Mouse (Mus musculus): ENCODE data around the gene Rtn1. TPM values are rescaled to one million over a fixed set of nuclear protein-coding genes. Genes with fewer than 3 reads are reported as not detected.

Rtn1 gene
- polyA plus RNA-seq, 1 experiment from 2014 or later, result 2,513 TPM

GRCm38 (mm10) chr12:72232826-72233790, 175.7 kb downstream of the Rtn1 start:
- peaks cover 56% of the 10 kb centered on the region for H3K4me1 ChIP-seq (replicated peaks; ENCODE audit: control insufficient read depth, insufficient read depth, low read length)
- H3K9ac ChIP-seq (replicated peaks; ENCODE audit: low read depth, low read length), result 0 out of 2 replicates have a peak overlapping the region, but pooled peaks have one; percentile 0
- H3K27ac ChIP-seq (ENCODE audit: low read length), result no peak overlapping the region
- peak overlapping the region; percentile 75 for H3K4me2 ChIP-seq (ENCODE audit: low read length)
- no peaks in the 10 kb centered on the region for H3K27me3 ChIP-seq (replicated peaks; ENCODE audit: control insufficient read depth, insufficient read depth, low read length)
- H3K36me3 ChIP-seq (ENCODE audit: control insufficient read depth, insufficient read depth), result 0 out of 2 replicates have a peak, but pooled peaks cover 2% of the 10 kb centered on the region
- no peak for ATAC-seq
- WGBS, result 66% methylated on average over 19 of the region's 19 CpGs
- no peaks in the 10 kb centered on the region for H3K9me3 ChIP-seq (ENCODE audit: control insufficient read depth, low read length)
- peak overlapping the region; percentile 69 for H3K4me3 ChIP-seq (replicated peaks; ENCODE audit: low read length)

- Histone ChIP-seq H3K36me3 (ENCODE audit: control insufficient read depth, insufficient read depth) (0 out of 2 replicates have a peak, but pooled peaks cover 2% of the 10 kb centered on the region), H3K27me3 (replicated peaks; ENCODE audit: control insufficient read depth, insufficient read depth, low read length) (no peaks in the 10 kb centered on the region), H3K4me3 (replicated peaks; ENCODE audit: low read length) (0 out of 2 replicates have a peak overlapping the region, but pooled peaks have one; percentile 6), H3K9me3 (ENCODE audit: control insufficient read depth, low read length) (no peaks in the 10 kb centered on the region), H3K4me2 (ENCODE audit: low read length) (peak overlapping the region; percentile 75), H3K4me1 (replicated peaks; ENCODE audit: control insufficient read depth, insufficient read depth, low read length) (peaks cover 61% of the 10 kb centered on the region), H3K9ac (replicated peaks; ENCODE audit: low read depth, low read length) (no peak overlapping the region), H3K27ac (ENCODE audit: low read length) (no peak overlapping the region)
- WGBS, result 88% methylated on average over 3 of the region's 3 CpGs
- ATAC-seq, result no peak
Observed at GRCm38 (mm10) chr12:72232176-72232575, 176.7 kb downstream of the Rtn1 start.

- Histone ChIP-seq H3K4me1 (replicated peaks; ENCODE audit: control insufficient read depth, insufficient read depth, low read length) (peaks cover 65% of the 10 kb centered on the region), H3K4me3 (replicated peaks; ENCODE audit: low read length) (no peak overlapping the region), H3K27me3 (replicated peaks; ENCODE audit: control insufficient read depth, insufficient read depth, low read length) (no peaks in the 10 kb centered on the region), H3K27ac (ENCODE audit: low read length) (no peak overlapping the region), H3K9me3 (ENCODE audit: control insufficient read depth, low read length) (no peaks in the 10 kb centered on the region), H3K9ac (replicated peaks; ENCODE audit: low read depth, low read length) (no peak overlapping the region), H3K4me2 (ENCODE audit: low read length) (0 out of 2 replicates have a peak overlapping the region, but pooled peaks have one; percentile 0), H3K36me3 (ENCODE audit: control insufficient read depth, insufficient read depth) (peaks cover 4% of the 10 kb centered on the region; the same call in 1 of the 2 replicates)
- 57% methylated on average over 8 of the region's 8 CpGs for WGBS
- ATAC-seq, result no peak
Observed at GRCm38 (mm10) chr12:72229451-72230196, 179.2 kb downstream of the Rtn1 start.

GRCm38 (mm10) chr12:72227731-72228130, 181.1 kb downstream of the Rtn1 start:
- ATAC-seq, result no peak
- H3K36me3 ChIP-seq (ENCODE audit: control insufficient read depth, insufficient read depth), result peaks cover 14% of the 10 kb centered on the region
- H3K4me2 ChIP-seq (ENCODE audit: low read length), result no peak overlapping the region
- H3K4me1 ChIP-seq (replicated peaks; ENCODE audit: control insufficient read depth, insufficient read depth, low read length), result peaks cover 48% of the 10 kb centered on the region
- H3K27ac ChIP-seq (ENCODE audit: low read length), result no peak overlapping the region
- 63% methylated on average over 6 of the region's 6 CpGs for WGBS
- no peak overlapping the region for H3K9ac ChIP-seq (replicated peaks; ENCODE audit: low read depth, low read length)
- H3K9me3 ChIP-seq (ENCODE audit: control insufficient read depth, low read length), result no peaks in the 10 kb centered on the region
- no peaks in the 10 kb centered on the region for H3K27me3 ChIP-seq (replicated peaks; ENCODE audit: control insufficient read depth, insufficient read depth, low read length)
- no peak overlapping the region for H3K4me3 ChIP-seq (replicated peaks; ENCODE audit: low read length)

- WGBS, result 90% methylated on average over 3 of the region's 3 CpGs
- Histone ChIP-seq H3K9me3 (ENCODE audit: control insufficient read depth, low read length) (no peaks in the 10 kb centered on the region), H3K27me3 (replicated peaks; ENCODE audit: control insufficient read depth, insufficient read depth, low read length) (no peaks in the 10 kb centered on the region), H3K4me1 (replicated peaks; ENCODE audit: control insufficient read depth, insufficient read depth, low read length) (peaks cover 30% of the 10 kb centered on the region), H3K9ac (replicated peaks; ENCODE audit: low read depth, low read length) (no peak overlapping the region), H3K36me3 (ENCODE audit: control insufficient read depth, insufficient read depth) (peaks cover 32% of the 10 kb centered on the region), H3K27ac (ENCODE audit: low read length) (no peak overlapping the region), H3K4me3 (replicated peaks; ENCODE audit: low read length) (no peak overlapping the region), H3K4me2 (ENCODE audit: low read length) (no peak overlapping the region)
- no peak for ATAC-seq
Observed at GRCm38 (mm10) chr12:72225371-72225770, 183.5 kb downstream of the Rtn1 start.

GRCm38 (mm10) chr12:72223557-72224102, 185.2 kb downstream of the Rtn1 start:
- no peak overlapping the region for H3K27ac ChIP-seq (ENCODE audit: low read length)
- no peak overlapping the region for H3K4me2 ChIP-seq (ENCODE audit: low read length)
- H3K36me3 ChIP-seq (ENCODE audit: control insufficient read depth, insufficient read depth), result peaks cover 42% of the 10 kb centered on the region
- no peak overlapping the region for H3K9ac ChIP-seq (replicated peaks; ENCODE audit: low read depth, low read length)
- H3K9me3 ChIP-seq (ENCODE audit: control insufficient read depth, low read length), result no peaks in the 10 kb centered on the region
- no peaks in the 10 kb centered on the region for H3K27me3 ChIP-seq (replicated peaks; ENCODE audit: control insufficient read depth, insufficient read depth, low read length)
- H3K4me1 ChIP-seq (replicated peaks; ENCODE audit: control insufficient read depth, insufficient read depth, low read length), result peaks cover 18% of the 10 kb centered on the region
- no peak for ATAC-seq
- WGBS, result 91% methylated on average over 16 of the region's 16 CpGs
- no peak overlapping the region for H3K4me3 ChIP-seq (replicated peaks; ENCODE audit: low read length)

GRCm38 (mm10) chr12:72213554-72213953, 195.3 kb downstream of the Rtn1 start:
- Histone ChIP-seq H3K36me3 (ENCODE audit: control insufficient read depth, insufficient read depth) (peaks cover 85% of the 10 kb centered on the region), H3K4me1 (replicated peaks; ENCODE audit: control insufficient read depth, insufficient read depth, low read length) (no peaks in the 10 kb centered on the region), H3K9ac (replicated peaks; ENCODE audit: low read depth, low read length) (no peak overlapping the region), H3K4me3 (replicated peaks; ENCODE audit: low read length) (no peak overlapping the region), H3K9me3 (ENCODE audit: control insufficient read depth, low read length) (no peaks in the 10 kb centered on the region), H3K27me3 (replicated peaks; ENCODE audit: control insufficient read depth, insufficient read depth, low read length) (no peaks in the 10 kb centered on the region), H3K27ac (ENCODE audit: low read length) (no peak overlapping the region), H3K4me2 (ENCODE audit: low read length) (no peak overlapping the region)
- no peak for ATAC-seq
- 51% methylated on average over 5 of the region's 5 CpGs for WGBS

GRCm38 (mm10) chr12:72200828-72201227, 208.0 kb downstream of the Rtn1 start:
- 92% methylated on average over 3 of the region's 3 CpGs for WGBS
- H3K36me3 ChIP-seq (ENCODE audit: control insufficient read depth, insufficient read depth), result no peaks in the 10 kb centered on the region
- H3K9me3 ChIP-seq (ENCODE audit: control insufficient read depth, low read length), result no peaks in the 10 kb centered on the region
- H3K4me1 ChIP-seq (replicated peaks; ENCODE audit: control insufficient read depth, insufficient read depth, low read length), result peaks cover 5% of the 10 kb centered on the region
- H3K4me2 ChIP-seq (ENCODE audit: low read length), result no peak overlapping the region
- ATAC-seq, result no peak
- no peak overlapping the region for H3K4me3 ChIP-seq (replicated peaks; ENCODE audit: low read length)
- no peaks in the 10 kb centered on the region for H3K27me3 ChIP-seq (replicated peaks; ENCODE audit: control insufficient read depth, insufficient read depth, low read length)
- H3K9ac ChIP-seq (replicated peaks; ENCODE audit: low read depth, low read length), result no peak overlapping the region
- no peak overlapping the region for H3K27ac ChIP-seq (ENCODE audit: low read length)
